In the genomic region with DNA sequence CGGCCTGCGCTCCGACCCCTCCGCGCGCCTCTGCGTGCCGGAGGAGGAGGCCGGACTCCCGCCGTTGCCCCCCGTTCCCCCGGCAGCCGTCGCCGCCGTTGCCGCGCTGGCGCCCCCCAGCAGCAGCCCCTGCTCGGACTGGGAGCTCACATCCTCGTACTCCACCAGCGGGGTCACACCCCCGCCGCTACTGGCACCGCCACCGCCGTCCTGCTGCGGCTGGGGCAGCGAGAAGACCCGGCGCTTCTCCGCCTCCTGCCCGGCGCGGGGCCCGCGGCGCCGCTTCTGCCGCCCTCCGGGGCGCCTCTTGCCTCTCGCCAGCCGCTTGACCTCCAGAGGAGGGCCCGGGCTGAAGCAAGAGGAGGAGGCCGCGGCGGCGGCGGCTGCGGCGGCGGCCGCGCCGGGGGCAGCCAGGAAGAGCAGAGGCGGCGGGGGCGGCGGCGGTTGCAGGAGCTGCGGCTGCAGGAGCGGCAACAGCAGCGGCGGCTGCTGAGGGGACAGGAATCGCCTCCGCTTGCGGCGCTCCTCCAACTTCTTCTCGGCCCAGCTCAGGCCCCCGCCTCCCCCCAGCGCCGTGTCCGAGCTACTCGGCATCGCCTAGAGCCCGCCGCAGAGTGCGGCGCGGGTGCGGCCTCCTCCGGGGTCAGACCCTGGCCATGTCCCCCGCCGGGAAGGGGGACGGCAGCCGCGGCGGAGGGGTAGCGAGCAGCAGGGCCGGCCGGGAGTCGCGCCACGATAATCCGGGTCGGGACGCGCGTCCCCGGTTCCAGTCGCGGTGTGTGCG, we compare ENCODE assay signal across 7 mouse cellular contexts. TPM values are rescaled to one million over a fixed set of nuclear protein-coding genes. Genes with fewer than 3 reads are reported as not detected.
A peak's percentile ranks its signal among the peaks of the same experiment; 100 is the strongest.
DNase-seq lines count a peak whose midpoint lies in the region; ATAC-seq lines count a peak whose summit lies in the region.

No protein-coding gene starts in this region.

- WGBS in intestine, embryonic 15.5 days: under 1% methylated on average over 83 of the region's 105 CpGs
- WGBS in midbrain, embryonic 15.5 days: under 1% methylated on average over 84 of the region's 105 CpGs

- DNase-seq in adipocyte (ENCODE audit: low spot score): peak; percentile 34
- DNase-seq in cerebellum, postnatal 25 days: peak; percentile 69 to 70
- peak; percentile 63 for DNase-seq in gastrocnemius, postnatal 10 days
- peak; percentile 47 for DNase-seq in left cerebral cortex, postnatal 4 days
- DNase-seq in spleen, postnatal 36 days (ENCODE audit: low spot score in 2 of 2): peak; percentile 39 to 53

- H3K9ac ChIP-seq in intestine, embryonic 15.5 days: peak overlapping the region; percentile 98
- peak overlapping the region; percentile 73 for H3K9ac ChIP-seq in midbrain, embryonic 15.5 days

- H3K4me1 ChIP-seq in intestine, embryonic 15.5 days (replicated peaks): 0 out of 2 replicates have a peak, but pooled peaks cover 2% of the 10 kb centered on the region
- H3K4me1 ChIP-seq in midbrain, embryonic 15.5 days: peaks cover 25% of the 10 kb centered on the region

- H3K27ac ChIP-seq in intestine, embryonic 15.5 days: peak overlapping the region; percentile 99
- H3K27ac ChIP-seq in midbrain, embryonic 15.5 days: peak overlapping the region; percentile 97

- no peaks in the 10 kb centered on the region for H3K36me3 ChIP-seq in intestine, embryonic 15.5 days
- H3K36me3 ChIP-seq in midbrain, embryonic 15.5 days (replicated peaks): no peaks in the 10 kb centered on the region

- intact Hi-C loops in left cerebral cortex, postnatal 4 days (cut with DNase I): loop anchor here (5.0 kb wide), 1 partner anchor 57 kb away; no protein-coding TSS in a partner anchor

- peak overlapping the region; percentile 69 for H3K4me2 ChIP-seq in intestine, embryonic 15.5 days (replicated peaks)
- H3K4me2 ChIP-seq in midbrain, embryonic 15.5 days: peak overlapping the region; percentile 98

- H3K4me3 ChIP-seq in intestine, embryonic 15.5 days (replicated peaks): peak overlapping the region; percentile 83
- peak overlapping the region; percentile 78 for H3K4me3 ChIP-seq in midbrain, embryonic 15.5 days

- ATAC-seq in intestine, embryonic 15.5 days: peak; percentile 27
- ATAC-seq in midbrain, embryonic 15.5 days (replicated peaks): peak; percentile 33

- no peaks in the 10 kb centered on the region for H3K27me3 ChIP-seq in intestine, embryonic 15.5 days (replicated peaks)
- no peaks in the 10 kb centered on the region for H3K27me3 ChIP-seq in midbrain, embryonic 15.5 days (replicated peaks)

- no peaks in the 10 kb centered on the region for H3K9me3 ChIP-seq in intestine, embryonic 15.5 days
- H3K9me3 ChIP-seq in midbrain, embryonic 15.5 days: no peaks in the 10 kb centered on the region

RNA-seq across cellular contexts. Expression of a gene that starts 0.6 kb away (rescaled TPM):
- 10 to 100 TPM; 29.5 to 34.8 TPM for total RNA-seq in gastrocnemius, postnatal 10 days (2021)
- 13.8 and 14.5 TPM in 2 replicates for polyA plus RNA-seq in intestine, embryonic 15.5 days (2015; fragmentation: Nextera tagmentation; extraction: Ambion mirVana)
- total RNA-seq in left cerebral cortex, postnatal 4 days (2021): 10 to 100 TPM; 59.3 to 64.8 TPM
- 17.7 and 19.4 TPM in 2 replicates for polyA plus RNA-seq in midbrain, embryonic 15.5 days (2015; fragmentation: Nextera tagmentation; extraction: Ambion mirVana)

Comparison
In these comparisons a context has a peak if more than half of its experiments do, and no peak if none do; other contexts are left out.
1. Peak in every context shown above with its lines: DNase-seq, ATAC-seq, H3K4me3 ChIP-seq and H3K27ac ChIP-seq.